Mouse (Mus musculus): ENCODE results near the gene Knl1.

GRCm38 (mm10) chr2:119019131-119019530 is 27.8 kb upstream of the Knl1 start:
- TF ChIP-seq HCFC1 (IDR thresholded peaks at IDR 0.05; ENCODE audit: low read depth, low read length) (no peak), CTCF (IDR thresholded peaks at IDR 0.05 in 2 of 3, conservative IDR thresholded peaks at IDR 0.05 in 1 of 3; ENCODE audit: control insufficient read depth in 1 of 3, insufficient read depth in 1 of 3, low read depth in 2 of 3, low read length in 3 of 3, poor library complexity in 1 of 3, severe bottlenecking in 1 of 3) (no peak), ZC3H11A (IDR thresholded peaks at IDR 0.05; ENCODE audit: low read depth, low read length) (no peak), UBTF (IDR thresholded peaks at IDR 0.05; ENCODE audit: borderline replicate concordance, insufficient read depth, low read depth, low read length) (no peak), MAFK (IDR thresholded peaks at IDR 0.05; ENCODE audit: borderline replicate concordance, low read depth, low read length) (no peak), USF1 (IDR thresholded peaks at IDR 0.05; ENCODE audit: low read depth, low read length) (no peak), POLR2A (IDR thresholded peaks at IDR 0.05; ENCODE audit: control insufficient read depth in 1 of 2, insufficient read depth in 1 of 2, low read depth in 1 of 2, low read length in 2 of 2, poor library complexity in 1 of 2) (no peak)
